Mouse (Mus musculus): Measurements from ENCODE around the gene Zglp1.
A peak's percentile ranks its signal among the peaks of the same experiment; 100 is the strongest.

- TF ChIP-seq CTCF (IDR thresholded peaks at IDR 0.05; ENCODE audit: extremely low read depth, insufficient read depth, low read length), result no peak
- TF ChIP-seq POLR2A (IDR thresholded peaks at IDR 0.05; ENCODE audit: extremely low read depth, insufficient read depth, low read length), result 0 out of 2 replicates have a peak, but pooled peaks have one; percentile 60
These were observed 35.0 kb downstream of the Zglp1 start, which contains the start of gene Icam5 for GRCm38 (mm10) chr9:21031896-21032351.

Data from cortical plate, adult 2 months (tissue).